Mouse (Mus musculus) olfactory bulb, adult 2 months (tissue): ENCODE results near the gene Nkx2-1.

Source experiments
- CTCF ChIP-seq: fragments of 200-500 bp; IDR thresholded peaks from 2 replicates; pipeline ENCODE4 v1.5.1; 2012; ENCODE audit warnings: low read depth, mild to moderate bottlenecking, low read length, moderate library complexity; ENCODE audit not compliant: insufficient read depth
- POLR2A ChIP-seq: fragments of 200-500 bp; IDR thresholded peaks from 2 replicates; pipeline ENCODE4 v1.6.1; 2012; ENCODE audit warnings: mild to moderate bottlenecking, low read depth, low read length, moderate library complexity; ENCODE audit not compliant: insufficient read depth

DNA sequence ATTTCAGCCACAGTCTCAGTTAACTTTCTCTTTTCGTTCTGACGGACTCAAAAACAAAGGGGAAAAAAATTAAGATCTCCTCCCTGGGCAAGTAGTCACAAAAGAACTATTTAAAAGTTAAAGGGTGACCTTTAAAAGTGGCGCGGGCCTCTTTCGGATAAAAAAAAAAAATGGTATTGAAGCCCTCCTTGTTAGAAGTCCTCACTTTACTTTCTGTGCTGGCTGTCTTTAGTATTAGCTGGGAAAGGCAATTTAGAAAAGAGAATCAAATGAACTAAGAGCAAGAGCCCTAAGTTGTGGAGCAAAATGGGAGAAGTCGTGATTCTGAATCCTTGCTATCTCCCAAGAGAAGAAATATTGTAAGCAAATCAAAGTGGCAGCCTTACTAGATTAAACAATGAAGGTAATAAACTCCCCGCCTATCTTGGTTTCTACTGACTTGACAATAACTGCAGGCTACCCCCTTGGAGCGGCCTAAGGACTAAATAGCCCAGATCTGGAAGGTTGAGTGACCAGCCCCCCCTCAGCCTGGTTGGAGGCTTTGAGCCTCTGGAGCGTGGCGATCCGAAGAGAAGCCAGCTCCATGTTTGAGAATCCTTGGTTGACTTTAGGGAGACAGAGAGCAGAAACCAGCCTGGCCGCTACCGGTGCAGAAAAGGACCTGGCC, 17.5 kb downstream of the Nkx2-1 start:
- TF ChIP-seq POLR2A (no peak), CTCF (no peak)
